Mouse (Mus musculus): Measurements from ENCODE around the gene Oasl1.

DNA sequence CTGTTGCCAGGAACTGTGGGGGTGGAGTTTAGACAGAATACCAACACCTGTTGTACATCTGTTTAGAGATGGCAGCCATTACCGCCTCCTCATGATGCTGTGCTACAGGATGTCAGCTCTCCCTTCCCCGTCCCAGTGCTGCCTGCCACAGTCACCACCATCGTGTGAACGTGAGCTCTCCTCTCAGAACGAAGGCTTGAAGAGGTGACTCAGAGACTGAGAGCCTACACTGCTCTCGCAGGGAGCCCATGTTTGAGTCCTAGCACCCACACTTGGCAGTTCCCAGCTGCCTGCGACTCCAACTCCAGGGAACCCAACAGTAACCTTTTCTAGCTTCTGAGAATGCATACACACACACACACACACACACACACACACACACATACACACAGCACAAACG is 8.2 kb upstream of the Oasl1 start:
- TF ChIP-seq CTCF (IDR thresholded peaks at IDR 0.05; ENCODE audit: extremely low read depth, insufficient read depth, insufficient read length, insufficient replicate concordance) (no peak), POLR2A (IDR thresholded peaks at IDR 0.05; ENCODE audit: low read depth, low read length) (no peak)

All from spleen, adult 2 months (tissue).